Mouse (Mus musculus) limb, embryonic 13.5 days (tissue): Measurements from ENCODE around the gene Napa. TPM values are rescaled to one million over a fixed set of nuclear protein-coding genes. Genes with fewer than 3 reads are reported as not detected.

Source experiments
- polyA plus RNA-seq: library from polyadenylated mRNA; unstranded; fragments of >200 nt; fragmentation: Nextera tagmentation; extraction: Ambion mirVana; gene quantifications from 2 replicates; pipeline ENCODE4 v1.2.1, GENCODE M21; 2015

The Napa gene
- polyA plus RNA-seq, 1 experiment from 2014 or later: 245 TPM

Other genes with a start within 250 kb of the Napa start
- not detected in 2 replicates for gene Crx, start 218.5 kb upstream of the Napa start, polyA plus RNA-seq
- gene Crxos, start 215.8 kb upstream of the Napa start, polyA plus RNA-seq: not detected in 2 replicates
- 943 and 963 TPM in 2 replicates for gene Selenow, start 176.1 kb upstream of the Napa start, polyA plus RNA-seq
- gene Nop53, start 152.4 kb upstream of the Napa start, polyA plus RNA-seq: 184 and 201 TPM in 2 replicates
- gene Ehd2, start 130.9 kb upstream of the Napa start, polyA plus RNA-seq: 25.3 and 29.9 TPM in 2 replicates
- gene Bicra, start 50.5 kb upstream of the Napa start, polyA plus RNA-seq: 8.6 and 8.7 TPM in 2 replicates
- gene Zfp541, start 36.6 kb upstream of the Napa start, polyA plus RNA-seq: 0.04 and 0.08 TPM in 2 replicates
- gene Kptn, start 21.4 kb downstream of the Napa start, polyA plus RNA-seq: 38.7 and 40.5 TPM in 2 replicates
- gene Slc8a2, start 31.4 kb downstream of the Napa start, polyA plus RNA-seq: 0.14 and 0.28 TPM in 2 replicates
- gene Meis3, start 76.6 kb downstream of the Napa start, polyA plus RNA-seq: 14.2 and 15.6 TPM in 2 replicates
- gene Dhx34, start 123.6 kb downstream of the Napa start, polyA plus RNA-seq: 13.1 and 14.5 TPM in 2 replicates
- 0.09 and 0.10 TPM in 2 replicates for gene C5ar2, start 145.7 kb downstream of the Napa start, polyA plus RNA-seq
- gene C5ar1, start 161.1 kb downstream of the Napa start, polyA plus RNA-seq: 1.9 and 2.4 TPM in 2 replicates
- 19.0 and 19.9 TPM in 2 replicates for gene Inafm1, start 175.2 kb downstream of the Napa start, polyA plus RNA-seq
- gene Ccdc9, start 188.3 kb downstream of the Napa start, polyA plus RNA-seq: 26.1 and 29.2 TPM in 2 replicates
- 5.0 and 5.1 TPM in 2 replicates for gene Bbc3, start 209.9 kb downstream of the Napa start, polyA plus RNA-seq